Mouse (Mus musculus) left cerebral cortex, adult 18-20 months (tissue): Measurements from ENCODE around the gene Rufy2. TPM values are rescaled to one million over a fixed set of nuclear protein-coding genes. Genes with fewer than 3 reads are reported as not detected.

Experiments
- DNase-seq, 2 experiments: peaks; one replicate each; pipeline ENCODE4 v3.0.0; 2021 to 2022; ENCODE audit warnings: low spot score in 2 of 2, mixed read lengths in 1 of 2
- long read RNA-seq, 2 experiments: library from polyadenylated mRNA; stranded (forward); transcript quantifications; one replicate each; pipeline ENCODE4 v2.0.0; 2021
- total RNA-seq, 2 experiments: library from RNA; stranded (reverse); gene quantifications; 2 replicates each; pipeline ENCODE4 v1.2.3; 2021

Gene Rufy2
- 10 to 100 TPM; 75.6 to 91.0 TPM for total RNA-seq
- long read RNA-seq, experiment 1, full-length matches to known transcripts, result 25 of 65 reads
- long read RNA-seq, experiment 1, partial matches to known transcripts, result 8 of 65 reads
- long read RNA-seq, experiment 1, other reads (novel, unspliced or antisense), result 32 of 65 reads
- long read RNA-seq, experiment 2, full-length matches to known transcripts, result 20 of 47 reads
- long read RNA-seq, experiment 2, partial matches to known transcripts, result 1 of 47 reads
- long read RNA-seq, experiment 2, other reads (novel, unspliced or antisense), result 26 of 47 reads

- DNase-seq, result peak; percentile 88 to 92
These were observed at the start of gene Rufy2 for GRCm38 (mm10) chr10:62980039-62980954. Gene Rufy2 (plus strand): TSS chr10:62980223.

DNA sequence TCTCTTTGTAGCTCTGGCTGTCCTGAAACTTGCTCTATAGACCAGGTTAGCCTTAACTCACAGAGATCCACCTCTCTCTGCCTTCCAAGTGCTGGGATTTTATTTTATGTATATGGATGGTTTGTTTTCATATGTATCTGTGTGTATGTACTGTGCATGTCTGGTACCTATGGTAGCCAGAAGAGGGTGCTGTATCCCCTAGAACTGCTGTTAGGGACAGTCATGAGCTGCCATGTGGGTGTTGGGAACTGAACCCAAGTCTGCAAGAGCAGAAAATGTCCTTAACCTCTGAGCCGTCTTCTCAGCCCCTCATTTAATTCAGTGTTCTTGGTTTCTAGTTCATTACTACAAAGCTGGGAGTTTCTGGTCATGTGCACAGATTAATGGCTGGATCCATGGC lies 47.6 kb upstream of the Rufy2 start:
- DNase-seq, result no peak

GRCm38 (mm10) chr10:62944975-62945580 lies 34.9 kb upstream of the Rufy2 start:
- DNase-seq, result no peak

GRCm38 (mm10) chr10:62946738-62947471 lies 33.1 kb upstream of the Rufy2 start, which contains the start of gene Dna2:
Gene Dna2 (plus strand): TSS chr10:62947026.
- DNase-seq, result peak; percentile 65 to 81

DNA sequence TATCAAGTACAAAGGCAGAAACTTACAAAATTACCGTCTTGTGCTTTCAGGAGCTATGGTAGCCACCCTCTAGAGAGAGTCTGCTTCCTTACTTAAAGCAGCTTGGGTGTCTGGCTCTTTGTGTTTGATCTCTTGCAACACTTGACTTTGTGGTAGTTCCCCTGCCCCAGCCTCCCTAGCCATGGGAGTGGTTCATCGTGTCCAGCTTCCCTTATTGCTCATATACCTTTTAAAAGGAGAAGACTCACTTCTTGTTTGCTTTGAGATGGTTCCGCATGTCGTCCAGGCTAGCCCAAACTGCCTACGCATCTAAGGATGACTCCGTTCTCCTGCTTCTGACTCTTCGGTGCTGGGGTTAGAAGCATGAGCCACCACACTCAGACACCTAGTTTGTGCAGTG lies 31.5 kb upstream of the Rufy2 start:
- no peak for DNase-seq

DNA sequence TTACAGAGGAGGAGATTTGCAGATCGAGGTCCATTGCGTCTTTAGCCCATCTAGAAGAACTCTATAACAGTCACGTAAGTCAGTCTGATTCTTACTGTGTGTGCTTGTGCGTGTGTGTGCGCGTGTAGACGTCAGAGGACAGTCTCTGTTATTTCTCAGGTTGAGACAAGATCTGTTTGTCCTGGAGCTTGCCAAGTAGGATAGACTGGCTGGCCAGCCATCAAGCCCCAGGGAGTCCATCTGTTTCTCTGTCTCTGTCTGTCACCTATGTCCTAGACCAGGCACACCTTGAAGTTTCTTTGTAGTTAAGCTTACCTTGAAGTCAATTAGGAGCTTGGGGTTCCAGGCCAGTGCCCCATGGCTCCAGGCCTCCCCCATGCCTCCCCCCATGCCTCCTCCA lies 16.1 kb upstream of the Rufy2 start:
- no peak for DNase-seq

- DNase-seq, result no peak
These were observed 14.2 kb upstream of the Rufy2 start for GRCm38 (mm10) chr10:62965796-62966195.

- no peak for DNase-seq
These were observed 13.7 kb upstream of the Rufy2 start for GRCm38 (mm10) chr10:62966291-62966690.

DNA sequence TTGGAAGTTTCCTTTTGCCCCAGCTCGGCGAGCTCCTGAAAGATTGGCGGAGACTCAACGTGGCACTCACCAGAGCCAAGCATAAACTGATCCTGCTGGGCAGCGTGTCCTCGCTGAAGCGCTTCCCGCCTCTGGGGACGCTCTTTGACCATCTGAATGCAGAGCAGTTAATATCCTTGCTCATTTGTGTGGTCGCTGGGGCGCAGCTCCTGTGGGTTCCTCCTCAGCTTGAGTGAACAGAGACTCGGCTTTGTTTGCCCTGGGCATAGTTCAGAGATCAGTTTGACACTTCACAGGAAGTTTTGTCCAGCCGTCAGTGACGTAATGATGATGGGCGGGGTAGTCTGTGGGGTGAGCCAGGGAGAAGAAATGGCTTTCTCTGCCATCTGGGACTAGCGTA lies 8.2 kb upstream of the Rufy2 start:
- no peak for DNase-seq

- no peak for DNase-seq
These were observed 370 bp upstream of the Rufy2 start for GRCm38 (mm10) chr10:62979667-62980038.

GRCm38 (mm10) chr10:62984072-62984471 lies 4.0 kb downstream of the Rufy2 start:
- no peak for DNase-seq

DNA sequence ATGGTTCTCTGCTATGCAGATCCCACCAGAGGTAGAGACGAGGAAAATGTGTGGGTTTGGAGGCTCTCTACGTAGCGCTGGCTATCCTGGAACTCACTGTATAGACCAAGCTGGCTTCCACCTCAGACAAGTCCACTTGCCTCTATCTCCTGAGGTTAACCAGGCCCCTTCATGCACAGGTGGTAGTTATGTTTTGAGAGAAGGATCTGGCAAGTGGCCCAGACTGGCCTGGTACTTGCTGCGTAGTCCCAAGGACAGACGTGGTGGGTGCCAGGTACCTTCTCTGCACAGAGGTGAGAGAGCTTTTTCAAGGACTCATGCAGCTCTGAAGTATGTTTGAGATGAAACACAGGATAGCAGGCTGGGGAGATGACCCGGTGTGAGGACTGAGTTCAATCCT lies 4.5 kb downstream of the Rufy2 start:
- no peak for DNase-seq

GRCm38 (mm10) chr10:62987341-62987740 lies 7.3 kb downstream of the Rufy2 start:
- DNase-seq, result no peak

- no peak for DNase-seq
These were observed 10.6 kb downstream of the Rufy2 start for GRCm38 (mm10) chr10:62990636-62991035.

GRCm38 (mm10) chr10:62993991-62994390 lies 14.0 kb downstream of the Rufy2 start:
- no peak for DNase-seq

DNA sequence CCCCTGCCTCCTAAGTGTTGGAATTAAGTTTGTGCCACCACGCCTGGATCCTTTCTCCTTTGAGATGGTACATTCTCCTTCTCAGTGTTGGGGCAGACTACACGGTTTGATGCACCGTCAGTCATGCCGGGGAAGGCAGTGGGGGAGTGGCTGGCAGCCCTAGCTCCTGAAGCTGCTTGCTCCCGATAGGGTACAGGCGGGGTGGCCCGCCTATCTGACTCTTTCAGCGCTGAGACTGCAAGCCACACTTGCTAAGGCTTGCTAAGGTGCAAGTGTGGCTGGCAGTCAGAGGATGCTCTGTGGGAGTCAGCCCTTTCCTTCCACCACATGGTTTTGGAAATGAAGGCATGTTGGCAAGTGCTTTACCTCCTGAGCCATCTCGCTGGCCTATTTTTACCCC lies 20.6 kb downstream of the Rufy2 start:
- peak in 1 of 2 experiments; percentile 10 for DNase-seq

DNA sequence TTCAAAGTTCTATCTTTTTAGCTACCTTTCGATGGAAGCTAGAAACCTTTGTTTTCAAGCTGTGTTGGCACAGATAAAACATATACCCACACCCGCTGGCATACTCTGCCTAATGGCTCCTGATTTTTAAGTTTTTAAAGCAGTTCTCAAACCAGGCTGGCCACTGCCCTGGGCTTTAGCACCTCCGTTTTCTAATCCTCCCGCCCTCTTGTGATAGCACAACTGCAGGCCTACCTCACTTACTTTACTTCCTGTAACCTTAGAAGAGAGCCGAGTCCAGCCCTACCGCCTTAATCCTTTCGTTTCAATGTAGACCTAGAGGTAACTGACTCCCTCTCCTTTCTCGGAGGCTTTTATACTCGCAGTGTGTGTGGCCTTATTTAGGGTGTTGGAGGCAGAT lies 23.2 kb downstream of the Rufy2 start:
- DNase-seq, result no peak

- no peak for DNase-seq
These were observed 24.5 kb downstream of the Rufy2 start for GRCm38 (mm10) chr10:63004556-63004955.

GRCm38 (mm10) chr10:63008193-63008592 lies 28.2 kb downstream of the Rufy2 start:
- DNase-seq, result no peak

DNA sequence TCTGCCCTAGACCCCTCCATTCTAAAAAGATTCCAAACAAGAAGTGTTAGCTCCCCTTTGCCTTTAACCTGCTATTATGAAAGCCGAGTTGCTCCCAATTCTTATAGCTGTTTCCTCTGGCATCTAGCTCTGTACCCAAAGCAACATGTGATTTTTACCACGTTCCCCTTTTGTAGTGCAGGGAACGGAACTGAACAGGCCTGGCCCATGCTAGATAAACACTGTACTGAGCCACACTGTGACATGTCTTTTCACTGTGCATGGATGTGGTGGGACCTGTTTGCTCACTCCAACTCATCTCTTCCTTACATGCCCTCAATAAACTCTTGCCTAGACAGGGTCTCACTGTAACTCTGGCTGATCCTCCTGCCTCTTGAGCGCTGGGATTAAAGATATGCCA lies 30.2 kb downstream of the Rufy2 start:
- DNase-seq, result no peak

DNA sequence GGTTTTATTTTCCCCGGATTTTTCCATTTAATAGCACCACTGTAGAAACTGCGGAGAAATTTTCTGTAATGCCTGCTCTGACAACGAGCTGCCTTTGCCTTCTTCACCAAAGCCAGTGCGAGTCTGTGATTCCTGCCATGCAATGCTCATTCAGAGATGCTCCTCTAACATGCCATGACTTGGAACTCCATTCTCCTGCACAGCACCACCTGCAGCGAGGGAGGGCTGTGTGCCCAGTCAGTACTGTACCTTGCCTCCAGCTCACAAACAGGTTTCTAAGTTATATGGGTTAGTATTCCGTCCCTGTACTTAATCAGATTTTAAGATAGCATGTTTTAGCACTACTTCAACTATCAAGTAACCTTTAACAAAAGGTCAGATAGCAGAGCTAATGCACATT lies 31.5 kb downstream of the Rufy2 start:
- no peak for DNase-seq
